Mouse (Mus musculus) MEL (cell line): Measurements from ENCODE around the gene St7. TPM values are rescaled to one million over a fixed set of nuclear protein-coding genes. Genes with fewer than 3 reads are reported as not detected.

Experiments used
- DNase-seq: peaks from one replicate; pipeline ENCODE4 v3.0.0; 2011; ENCODE audit warnings: low read depth, low spot score
- H3K27ac ChIP-seq: 2 replicates; pipeline ENCODE4 v1.5.1; 2012; ENCODE audit warnings: low read depth, mild to moderate bottlenecking, control low read depth, low read length, moderate library complexity; ENCODE audit not compliant: control insufficient read depth
- H3K27me3 ChIP-seq, 2 experiments: fragments of 150-350 bp in 1 of 2; sonication (generic) in 1 of 2; 2 replicates each; pipeline ENCODE4 v1.6.1; 2012; ENCODE audit warnings: low read length in 2 of 2, mild to moderate bottlenecking in 2 of 2, improper control_type of control experiment in 1 of 2, moderate library complexity in 1 of 2; ENCODE audit not compliant: insufficient read depth in 2 of 2, control insufficient read depth in 1 of 2
- H3K36me3 ChIP-seq, 2 experiments: 2 replicates each; pipeline ENCODE4 v1.6.1; 2012 to 2014; ENCODE audit warnings: low read length in 2 of 2, improper control_type of control experiment in 1 of 2, inconsistent platforms in 1 of 2, mild to moderate bottlenecking in 1 of 2; ENCODE audit not compliant: insufficient read depth in 2 of 2, control insufficient read depth in 1 of 2
- H3K4me1 ChIP-seq, 2 experiments: fragments of 150-350 bp in 1 of 2; sonication (generic) in 1 of 2; 2 replicates each; pipeline ENCODE4 v1.6.1; 2012; ENCODE audit warnings: low read length in 2 of 2, improper control_type of control experiment in 1 of 2, mild to moderate bottlenecking in 1 of 2; ENCODE audit not compliant: insufficient read depth in 2 of 2, control insufficient read depth in 1 of 2
- H3K4me3 ChIP-seq, 2 experiments: fragments of 150-350 bp in 1 of 2; sonication (generic) in 1 of 2; 2 replicates each; pipeline ENCODE4 v1.5.1; 2012; ENCODE audit warnings: low read depth in 2 of 2, low read length in 2 of 2, mild to moderate bottlenecking in 2 of 2, moderate library complexity in 2 of 2, control low read depth in 1 of 2, improper control_type of control experiment in 1 of 2; ENCODE audit not compliant: control insufficient read depth in 1 of 2, insufficient read depth in 1 of 2
- H3K79me2 ChIP-seq: 2 replicates; pipeline ENCODE4 v1.6.1; 2012; ENCODE audit warnings: mild to moderate bottlenecking, low read length, moderate library complexity; ENCODE audit not compliant: control insufficient read depth, poor library complexity, insufficient read depth
- H3K9ac ChIP-seq: 2 replicates; pipeline ENCODE4 v1.6.1; 2012; ENCODE audit warnings: low read depth, mild to moderate bottlenecking, control low read depth, low read length, moderate library complexity; ENCODE audit not compliant: control insufficient read depth, poor library complexity, severe bottlenecking
- H3K9me3 ChIP-seq: fragments of 150-350 bp; sonication (generic); replicated peaks from 2 replicates; pipeline ENCODE4 v1.6.1; 2012; ENCODE audit warnings: mild to moderate bottlenecking, low read length, improper control_type of control experiment, moderate library complexity; ENCODE audit not compliant: insufficient read depth
- BHLHE40 ChIP-seq: IDR thresholded peaks from 2 replicates; pipeline ENCODE4 v1.6.1; 2012; ENCODE audit warnings: low read depth, mild to moderate bottlenecking, inconsistent platforms, low read length, improper control_type of control experiment, borderline replicate concordance
- CHD1 ChIP-seq: IDR thresholded peaks from 2 replicates; pipeline ENCODE4 v1.6.1; 2012; ENCODE audit warnings: low read depth, mild to moderate bottlenecking, inconsistent platforms, low read length, improper control_type of control experiment
- CTCF ChIP-seq, 3 experiments: IDR thresholded peaks in 2 of 3; conservative IDR thresholded peaks in 1 of 3; 2 replicates each; pipeline ENCODE4 v1.5.1; 2011 to 2012; ENCODE audit warnings: low read length in 3 of 3, low read depth in 2 of 3, mild to moderate bottlenecking in 2 of 3, improper control_type of control experiment in 1 of 3, inconsistent platforms in 1 of 3, mixed read lengths in 1 of 3, moderate library complexity in 1 of 3; ENCODE audit not compliant: control insufficient read depth in 1 of 3, insufficient read depth in 1 of 3, poor library complexity in 1 of 3, severe bottlenecking in 1 of 3
- EP300 ChIP-seq, 2 experiments: IDR thresholded peaks; 2 replicates each; pipeline ENCODE4 v1.6.1; 2011; ENCODE audit warnings: improper control_type of control experiment in 2 of 2, low read length in 2 of 2, low read depth in 1 of 2, mild to moderate bottlenecking in 1 of 2
- GABPA ChIP-seq: IDR thresholded peaks from 2 replicates; pipeline ENCODE4 v1.6.1; 2012; ENCODE audit warnings: low read depth, mild to moderate bottlenecking, inconsistent platforms, low read length, improper control_type of control experiment, moderate library complexity
- GATA1 ChIP-seq: IDR thresholded peaks from 2 replicates; pipeline ENCODE4 v1.6.1; 2011; ENCODE audit warnings: low read depth, low read length, improper control_type of control experiment
- KAT2A ChIP-seq: conservative IDR thresholded peaks from 2 replicates; pipeline ENCODE4 v1.6.1; 2012; ENCODE audit warnings: low read depth, low read length, improper control_type of control experiment, inconsistent platforms
- MEF2A ChIP-seq: IDR thresholded peaks from 2 replicates; pipeline ENCODE4 v1.6.1; 2014; ENCODE audit warnings: low read depth, mild to moderate bottlenecking, inconsistent platforms, low read length, improper control_type of control experiment; ENCODE audit not compliant: poor library complexity, insufficient replicate concordance, severe bottlenecking; ENCODE audit errors: extremely low read depth
- MYC ChIP-seq: IDR thresholded peaks from 2 replicates; pipeline ENCODE4 v1.6.1; 2011; ENCODE audit warnings: low read depth, mild to moderate bottlenecking, low read length, improper control_type of control experiment, moderate library complexity
- NELFE ChIP-seq: IDR thresholded peaks from 2 replicates; pipeline ENCODE4 v1.6.1; 2011; ENCODE audit warnings: low read depth, low read length, improper control_type of control experiment
- NRF1 ChIP-seq: IDR thresholded peaks from 2 replicates; pipeline ENCODE4 v1.6.1; 2014; ENCODE audit warnings: low read depth, mild to moderate bottlenecking, inconsistent platforms, low read length, improper control_type of control experiment, moderate library complexity; ENCODE audit not compliant: poor library complexity, insufficient read depth, severe bottlenecking
- POLR2AphosphoS2 ChIP-seq: IDR thresholded peaks from 2 replicates; pipeline ENCODE4 v1.6.1; 2011; ENCODE audit warnings: low read length, improper control_type of control experiment
- POLR2AphosphoS5 ChIP-seq: IDR thresholded peaks from 2 replicates; pipeline ENCODE4 v1.6.1; 2012; ENCODE audit warnings: low read depth, borderline replicate concordance, mild to moderate bottlenecking, inconsistent platforms, low read length, moderate library complexity, mixed read lengths
- RAD21 ChIP-seq: IDR thresholded peaks from 2 replicates; pipeline ENCODE4 v1.6.1; 2011; ENCODE audit warnings: mild to moderate bottlenecking, low read depth, low read length, improper control_type of control experiment
- RCOR1 ChIP-seq: IDR thresholded peaks from 2 replicates; pipeline ENCODE4 v1.6.1; 2012; ENCODE audit warnings: low read depth, mild to moderate bottlenecking, inconsistent platforms, low read length, improper control_type of control experiment
- TBP ChIP-seq: IDR thresholded peaks from 2 replicates; pipeline ENCODE4 v1.8.0; 2011; ENCODE audit warnings: low read depth, low read length, improper control_type of control experiment
- TCF12 ChIP-seq: IDR thresholded peaks from 2 replicates; pipeline ENCODE4 v1.6.1; 2014; ENCODE audit warnings: low read depth, mild to moderate bottlenecking, inconsistent platforms, low read length, improper control_type of control experiment, moderate library complexity
- ZC3H11A ChIP-seq: IDR thresholded peaks from 2 replicates; pipeline ENCODE4 v1.6.1; 2012; ENCODE audit warnings: low read depth, mild to moderate bottlenecking, inconsistent platforms, low read length, improper control_type of control experiment
- ZMIZ1 ChIP-seq: IDR thresholded peaks from 2 replicates; pipeline ENCODE4 v1.6.1; 2012; ENCODE audit warnings: low read depth, mild to moderate bottlenecking, inconsistent platforms, low read length, improper control_type of control experiment, moderate library complexity
- polyA plus RNA-seq, 2 experiments: library from polyadenylated mRNA; stranded (reverse) in 1 of 2; unstranded in 1 of 2; fragments of >175 nt in 1 of 2; fragments of >200 nt in 1 of 2; gene quantifications; 2 replicates each; pipeline versions ENCODE4 v1.2.1 to v1.2.4; 2012; ENCODE audit warnings: low replicate concordance in 2 of 2, low read depth in 1 of 2; ENCODE audit not compliant: insufficient read length in 2 of 2, insufficient read depth in 1 of 2, missing spikeins in 1 of 2
- total RNA-seq: library from RNA; depleted of rRNA; stranded (reverse); fragments of 300-350 nt; gene quantifications from 2 replicates; pipeline ENCODE4 v1.2.3, GENCODE M21; 2012

The St7 gene
- total and polyA plus RNA-seq, 3 experiments = 34.4 to 48.5 TPM; not detected in 1

DNA sequence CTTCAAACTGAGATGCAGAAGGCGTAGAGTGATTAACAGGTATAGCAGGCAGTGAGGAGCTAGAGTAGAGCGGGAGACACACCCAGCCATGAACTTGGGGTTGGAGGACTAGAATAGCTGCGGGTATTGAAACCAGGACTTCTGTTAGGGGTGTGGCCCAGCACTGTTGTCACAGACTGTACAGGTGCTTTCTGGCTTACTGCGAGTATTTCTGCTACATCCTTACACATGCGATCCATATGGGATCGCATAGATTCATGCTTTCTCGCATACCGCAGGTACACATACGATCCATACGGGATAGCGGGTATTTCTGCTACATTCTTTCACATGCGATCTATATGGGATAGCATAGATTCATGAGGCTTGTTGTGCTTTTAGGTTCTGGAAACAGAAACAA is 24.4 kb upstream of the St7 start:
- H3K36me3 ChIP-seq = peaks cover 5 to 27% of the 10 kb centered on the region in 2 experiments

DNA sequence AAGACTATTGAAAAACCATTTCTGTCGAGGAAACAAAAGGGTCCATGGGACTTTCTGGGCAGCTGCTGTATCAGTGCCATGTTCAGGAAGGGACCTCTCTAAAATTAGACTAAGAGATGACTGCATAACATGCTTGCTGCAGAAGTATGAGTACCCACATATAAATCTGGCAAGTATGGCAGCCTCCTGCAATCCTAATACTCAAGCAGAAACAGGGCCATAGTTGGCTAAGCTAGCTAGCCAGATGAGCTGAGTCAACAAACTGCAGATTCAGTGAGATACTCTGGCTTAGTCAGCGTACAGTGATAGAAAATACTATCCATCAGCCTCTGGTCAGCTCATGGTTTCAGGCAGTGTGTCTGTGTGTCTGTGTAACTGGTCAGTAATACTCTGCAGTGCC is 22.9 kb upstream of the St7 start:
- H3K9me3 ChIP-seq = no peaks in the 10 kb centered on the region
- H3K27ac ChIP-seq = no peak overlapping the region
- H3K4me1 ChIP-seq = no peaks in the 10 kb centered on the region
- no peaks in the 10 kb centered on the region for H3K27me3 ChIP-seq
- H3K9ac ChIP-seq = no peak overlapping the region
- H3K79me2 ChIP-seq = no peaks in the 10 kb centered on the region
- DNase-seq = no peak
- peaks cover 3 to 18% of the 10 kb centered on the region in 2 experiments; a peak in 3 of 4 replicates for H3K36me3 ChIP-seq
- TF ChIP-seq RAD21 (no peak), RCOR1 (no peak), BHLHE40 (no peak), EP300 (IDR thresholded peaks at IDR 0.05; ENCODE audit: low read depth in 1 of 2, low read length in 2 of 2) (no peak), MEF2A (no peak), NELFE (no peak), CHD1 (no peak)
- no peak overlapping the region for H3K4me3 ChIP-seq

More for the DNA sequence above, 24.4 kb upstream of the St7 start:
- Histone ChIP-seq H3K27ac (no peak overlapping the region), H3K79me2 (no peaks in the 10 kb centered on the region; the same call in 1 of the 2 replicates), H3K9ac (no peak overlapping the region), H3K9me3 (no peaks in the 10 kb centered on the region), H3K4me3 (no peak overlapping the region), H3K4me1 (no peaks in the 10 kb centered on the region), H3K27me3 (no peaks in the 10 kb centered on the region)
- TF ChIP-seq MYC = no peak
- TF ChIP-seq GATA1 = no peak
- TF ChIP-seq GABPA = no peak
- no peak for TF ChIP-seq NRF1
- TF ChIP-seq POLR2AphosphoS2 = no peak
- TF ChIP-seq TBP = no peak
- no peak for TF ChIP-seq POLR2AphosphoS5
- no peak for TF ChIP-seq ZMIZ1
- TF ChIP-seq CTCF (IDR thresholded peaks at IDR 0.05 in 2 of 3, conservative IDR thresholded peaks at IDR 0.05 in 1 of 3; ENCODE audit: control insufficient read depth in 1 of 3, insufficient read depth in 1 of 3, low read depth in 2 of 3, low read length in 3 of 3, poor library complexity in 1 of 3, severe bottlenecking in 1 of 3) = no peak
- no peak for TF ChIP-seq KAT2A
- no peak for TF ChIP-seq ZC3H11A
- no peak for TF ChIP-seq TCF12
- DNase-seq = no peak
